Mouse (Mus musculus) retina, adult 2 months (tissue): Measurements from ENCODE around the gene Fam131a.

Experiments used
- DNase-seq: peaks from one replicate; pipeline ENCODE4 v3.0.0-alpha.2; 2012; ENCODE audit warnings: low read depth, low spot score

The Fam131a gene

DNA sequence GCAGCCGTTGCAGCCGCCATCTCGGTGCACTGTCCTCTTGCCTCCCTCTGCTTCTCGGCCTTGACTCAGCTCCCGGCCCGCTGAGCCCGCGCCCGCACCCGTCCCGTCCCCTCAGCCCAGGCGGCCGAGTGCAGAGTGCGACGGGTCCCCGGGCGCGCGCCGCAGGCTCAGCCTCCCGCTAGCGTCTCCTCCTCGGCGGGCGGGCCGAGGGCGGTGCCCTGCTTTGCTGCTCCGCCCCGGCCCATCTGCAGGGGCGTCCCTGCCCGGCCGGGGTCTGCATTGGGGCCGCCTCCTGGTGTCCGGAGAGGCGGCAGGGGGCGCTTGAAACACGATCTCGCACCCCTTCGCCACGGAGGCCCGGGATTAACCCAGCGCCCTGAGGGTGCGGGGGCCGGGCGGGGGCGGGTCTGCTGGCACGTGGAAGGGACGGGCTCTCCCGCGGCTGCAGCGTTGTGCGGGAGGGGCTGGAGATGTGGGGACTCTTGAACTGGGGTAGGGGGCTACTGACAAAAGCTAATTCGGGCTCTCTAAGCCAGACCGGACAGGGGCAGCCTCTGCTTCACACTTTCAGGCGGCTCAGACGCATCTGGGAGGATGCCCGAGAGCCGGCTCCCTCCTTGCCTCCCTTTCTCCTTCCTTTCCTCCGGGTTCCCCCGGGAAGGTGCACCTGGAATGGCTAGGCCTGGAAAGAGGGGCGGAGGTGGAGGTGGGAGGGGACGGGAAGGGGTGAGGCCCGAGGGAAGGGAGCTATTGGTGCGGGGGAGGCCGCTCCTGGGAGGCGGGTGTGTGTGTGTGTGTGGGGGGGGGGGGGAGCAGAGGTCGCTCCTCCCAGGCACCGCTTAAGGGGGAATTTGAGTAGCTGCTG lies 23.2 kb downstream of the Fam131a start:
- no peak for DNase-seq

DNA sequence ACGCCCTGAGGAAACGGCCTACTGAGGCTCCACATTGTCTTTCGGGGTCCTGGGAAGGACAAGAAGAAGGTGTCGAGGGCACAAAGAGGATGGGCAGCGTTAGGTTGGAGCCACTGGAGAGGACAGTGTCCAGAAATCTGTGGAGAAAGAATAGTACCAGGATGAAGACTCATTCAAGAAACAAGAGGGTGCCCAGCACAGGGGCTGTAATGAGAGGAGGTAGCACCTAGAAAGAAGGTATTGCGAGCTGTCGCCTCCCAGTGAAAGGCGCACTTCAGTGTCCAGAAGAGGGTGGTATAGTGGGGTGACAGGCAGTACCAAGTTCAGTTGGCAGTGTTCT lies 23.8 kb downstream of the Fam131a start:
- DNase-seq = no peak

DNA sequence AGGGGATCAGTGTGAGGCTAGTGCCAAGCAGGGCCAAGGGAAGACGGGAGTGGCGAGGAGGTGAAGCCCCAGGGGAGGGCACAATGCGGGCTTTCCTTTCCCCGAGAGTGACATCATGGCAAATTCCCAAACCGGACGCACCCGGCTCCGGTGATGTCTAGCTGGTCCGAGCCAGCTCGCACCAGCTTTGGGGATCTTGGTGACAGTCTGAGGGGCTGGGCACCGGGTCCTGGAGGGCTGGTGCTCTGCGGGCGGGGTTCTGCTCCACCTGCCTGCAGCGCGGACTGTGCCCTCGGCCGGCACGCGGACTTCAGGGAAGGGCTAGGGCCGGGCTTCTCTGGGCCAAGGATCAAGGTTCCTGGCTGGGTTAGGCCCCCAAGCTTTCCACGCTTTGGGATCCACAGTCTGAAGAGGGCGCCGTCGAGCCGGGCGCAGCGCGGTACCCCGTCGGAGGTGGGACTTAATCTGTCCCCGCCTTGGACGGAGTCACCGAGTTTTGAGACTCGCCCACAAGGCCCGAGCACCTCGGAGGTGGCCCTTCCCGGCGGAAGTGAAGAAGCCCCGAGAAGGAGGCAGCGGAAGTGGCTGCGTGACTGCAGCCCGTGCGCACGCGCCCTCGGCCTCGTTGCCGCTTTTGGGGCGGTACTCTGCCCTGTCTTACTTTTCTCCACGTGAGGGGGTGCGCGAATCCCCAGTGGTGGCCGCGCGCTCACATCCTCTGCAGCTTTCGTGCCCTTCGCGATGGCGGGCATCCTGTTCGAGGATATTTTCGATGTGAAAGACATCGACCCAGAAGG lies 24.3 kb downstream of the Fam131a start, which contains the start of the genes Polr2h and Clcn2:
Polr2h (plus strand) TSS at position 485 of the 797 bp plus-strand sequence.
Clcn2 (minus strand) TSS at position 566 of the 797 bp plus-strand sequence.
- peak; percentile 77 for DNase-seq

- DNase-seq = no peak
Measured at GRCm38 (mm10) chr16:20717978-20718670, 25.1 kb downstream of the Fam131a start.

DNA sequence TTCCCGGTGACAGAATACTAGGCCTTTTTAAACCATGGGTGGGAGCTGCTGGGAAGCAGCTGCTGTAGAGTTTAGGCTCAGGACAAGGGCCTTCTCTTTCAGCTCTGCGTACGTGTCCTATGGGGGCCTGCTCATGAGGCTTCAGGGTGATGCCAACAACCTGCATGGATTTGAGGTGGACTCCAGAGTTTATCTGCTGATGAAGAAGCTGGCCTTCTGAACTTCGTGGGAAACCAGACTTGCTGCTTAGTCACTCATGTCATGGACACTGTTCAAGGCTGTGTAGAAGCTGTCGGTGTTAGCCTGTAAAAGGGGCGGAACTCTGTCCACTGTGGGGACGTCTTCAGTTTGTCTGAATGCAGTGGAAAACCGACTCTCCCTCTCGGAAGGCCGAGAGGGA lies 28.8 kb downstream of the Fam131a start:
- DNase-seq = no peak

- no peak for DNase-seq
Measured at GRCm38 (mm10) chr16:20722736-20723135, 29.7 kb downstream of the Fam131a start.

DNA sequence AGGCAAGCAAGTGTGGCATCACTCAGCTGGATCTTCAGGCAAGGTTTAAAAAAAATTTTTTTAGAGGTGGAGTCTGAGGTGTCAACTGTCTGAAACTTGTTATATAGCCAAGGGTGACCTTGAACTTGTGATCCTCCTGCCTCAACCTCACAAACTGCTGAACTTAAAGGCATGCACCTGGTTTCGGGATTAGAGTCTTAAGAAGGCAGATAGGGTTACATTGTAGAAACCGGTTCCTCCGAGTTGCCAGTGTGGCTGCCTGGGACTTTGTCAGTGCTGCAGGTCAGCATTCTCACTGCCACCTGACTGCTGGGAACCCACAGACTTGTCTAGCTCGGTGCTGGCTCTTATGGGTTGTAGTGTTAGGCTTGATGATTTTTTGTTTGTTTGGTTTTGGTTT lies 30.2 kb downstream of the Fam131a start:
- no peak for DNase-seq

DNA sequence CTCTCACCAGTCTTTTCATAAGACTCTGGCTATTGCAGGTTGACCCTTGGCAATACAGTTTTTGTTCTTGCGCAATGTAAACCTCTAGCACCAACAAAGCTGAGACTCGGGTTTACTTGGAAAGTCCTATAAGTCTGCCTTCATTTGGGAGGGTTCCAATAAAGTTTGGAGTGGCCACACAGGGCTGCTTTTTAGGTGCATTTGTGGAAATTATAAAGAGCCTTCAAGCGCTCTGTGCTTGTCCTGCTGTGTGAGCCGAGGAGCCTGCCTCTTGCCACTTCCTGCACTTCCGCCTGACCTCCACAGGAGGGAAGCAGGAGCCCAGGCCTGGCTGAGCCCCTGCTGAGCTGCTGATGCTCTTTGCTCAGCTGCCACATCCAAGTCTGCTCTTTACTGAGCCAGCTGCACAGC lies 31.3 kb downstream of the Fam131a start:
- no peak for DNase-seq

DNA sequence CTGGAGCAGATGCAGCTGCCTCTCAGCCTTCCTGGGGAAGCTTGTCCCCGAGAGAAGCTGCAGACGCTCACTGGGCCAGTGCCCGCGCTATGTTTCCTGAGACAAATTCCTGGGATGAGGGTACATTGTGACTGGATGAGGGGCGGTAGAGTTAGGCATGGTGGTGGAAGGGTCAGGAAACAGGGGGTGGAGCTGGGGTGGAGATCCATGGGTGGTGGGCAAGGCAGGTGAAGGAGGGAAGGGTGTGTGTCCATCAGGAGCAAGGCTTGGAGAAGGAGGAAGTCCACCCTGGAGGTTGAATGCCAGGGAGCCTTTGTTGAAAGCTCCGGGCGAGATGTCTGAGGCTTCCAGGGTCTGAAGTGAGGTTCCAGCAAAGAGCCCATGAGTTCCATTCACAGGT lies 32.3 kb downstream of the Fam131a start:
- no peak for DNase-seq

DNA sequence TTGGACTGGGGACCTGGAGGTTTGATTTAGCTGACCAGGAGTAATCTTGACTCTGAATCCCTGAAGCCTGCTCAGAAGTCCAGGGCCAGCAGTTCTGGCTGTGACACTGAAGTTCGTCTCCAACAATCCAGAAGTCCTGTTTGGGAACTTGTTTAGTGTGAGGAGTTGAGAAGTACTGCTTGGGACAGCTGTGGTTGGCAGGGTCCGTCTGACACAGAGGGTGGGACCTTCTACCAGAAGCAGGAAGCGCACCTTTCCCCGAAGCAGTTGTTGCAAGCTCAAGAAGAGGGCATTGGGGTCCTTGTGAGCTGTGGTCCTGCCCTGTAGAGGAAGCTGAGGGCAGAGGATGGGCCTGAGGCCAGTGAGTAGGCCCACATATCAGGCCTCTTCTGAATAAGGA lies 32.7 kb downstream of the Fam131a start:
- DNase-seq = no peak

DNA sequence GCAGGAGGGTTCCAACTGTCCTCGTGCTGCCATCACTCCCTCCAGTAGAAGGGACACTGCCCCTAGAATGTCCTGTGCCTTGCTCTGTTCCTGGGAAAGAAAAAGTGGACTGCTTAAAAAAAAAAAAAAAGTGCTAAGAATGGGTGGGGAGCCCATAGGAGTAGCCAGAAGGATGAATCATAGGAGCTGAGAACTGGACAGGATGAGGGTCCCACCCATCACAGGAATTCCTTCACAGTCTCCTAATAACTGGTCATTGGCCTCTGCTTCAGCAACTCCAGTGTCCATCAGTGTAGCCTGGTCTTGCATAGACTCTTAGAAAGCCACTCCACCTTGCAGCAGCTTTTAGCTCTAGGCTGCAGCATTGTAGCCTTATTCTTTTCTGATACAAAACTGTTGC lies 33.3 kb downstream of the Fam131a start:
- DNase-seq = no peak

DNA sequence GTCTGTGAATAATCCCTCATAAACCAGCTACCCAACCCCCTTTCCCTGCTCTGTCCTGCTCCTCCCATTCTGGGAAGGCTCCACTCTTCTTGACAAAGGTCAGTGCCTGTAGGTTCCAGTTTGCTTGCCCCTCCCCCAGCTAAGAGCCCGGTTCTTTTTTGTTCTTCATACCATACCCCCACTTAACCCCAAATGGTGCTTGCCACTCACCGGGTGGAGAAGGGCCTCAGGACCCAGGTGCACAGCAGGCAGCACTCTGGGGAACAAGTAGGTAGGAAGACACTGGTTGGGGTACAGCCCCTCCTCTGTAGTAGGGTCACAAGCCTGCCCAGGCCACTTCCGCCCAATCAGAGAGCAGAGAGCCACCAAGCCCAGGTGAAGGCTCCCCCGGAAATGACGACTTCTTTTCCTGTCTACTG lies 37.3 kb downstream of the Fam131a start:
- no peak for DNase-seq

GRCm38 (mm10) chr16:20731688-20732087 lies 38.6 kb downstream of the Fam131a start:
- no peak for DNase-seq

DNA sequence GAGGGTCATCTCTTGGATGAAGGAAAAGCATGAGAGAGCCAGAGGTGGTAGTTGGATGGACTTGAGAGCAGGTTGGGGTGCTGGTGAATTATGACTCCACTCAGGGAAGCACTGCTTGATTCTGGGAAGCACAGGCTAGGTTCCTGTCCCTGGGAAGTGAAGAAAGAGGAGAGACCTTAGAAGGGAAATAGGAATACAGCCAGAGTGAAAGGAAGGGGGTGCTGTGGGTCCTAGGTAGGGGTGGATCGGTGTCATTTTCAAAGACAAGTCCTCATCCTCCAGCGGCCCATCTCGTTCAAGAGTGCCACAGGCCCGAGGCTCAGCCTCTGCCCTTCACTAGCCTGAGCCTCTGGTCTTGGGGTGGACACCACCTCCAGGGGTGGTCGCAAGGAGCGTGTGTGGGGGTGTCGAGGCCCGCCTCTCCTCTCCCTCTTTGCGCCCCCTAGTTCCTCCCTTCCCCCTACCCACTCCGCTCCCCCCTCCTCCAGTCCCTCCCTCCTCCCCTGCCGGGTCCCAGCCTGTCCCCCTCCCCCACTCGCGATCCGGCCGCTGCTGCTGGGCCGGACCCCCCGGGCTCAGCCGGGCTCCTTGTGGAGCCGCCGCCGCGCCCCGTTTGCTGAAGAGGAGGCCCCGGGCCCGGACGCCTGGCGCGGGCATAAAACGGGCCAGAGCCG lies 39.3 kb downstream of the Fam131a start:
- no peak for DNase-seq

GRCm38 (mm10) chr16:20732925-20733730 lies 40.1 kb downstream of the Fam131a start, which contains the start of gene Chrd:
Gene Chrd, plus strand, starts transcription at chr16:20733127.
- no peak for DNase-seq

DNA sequence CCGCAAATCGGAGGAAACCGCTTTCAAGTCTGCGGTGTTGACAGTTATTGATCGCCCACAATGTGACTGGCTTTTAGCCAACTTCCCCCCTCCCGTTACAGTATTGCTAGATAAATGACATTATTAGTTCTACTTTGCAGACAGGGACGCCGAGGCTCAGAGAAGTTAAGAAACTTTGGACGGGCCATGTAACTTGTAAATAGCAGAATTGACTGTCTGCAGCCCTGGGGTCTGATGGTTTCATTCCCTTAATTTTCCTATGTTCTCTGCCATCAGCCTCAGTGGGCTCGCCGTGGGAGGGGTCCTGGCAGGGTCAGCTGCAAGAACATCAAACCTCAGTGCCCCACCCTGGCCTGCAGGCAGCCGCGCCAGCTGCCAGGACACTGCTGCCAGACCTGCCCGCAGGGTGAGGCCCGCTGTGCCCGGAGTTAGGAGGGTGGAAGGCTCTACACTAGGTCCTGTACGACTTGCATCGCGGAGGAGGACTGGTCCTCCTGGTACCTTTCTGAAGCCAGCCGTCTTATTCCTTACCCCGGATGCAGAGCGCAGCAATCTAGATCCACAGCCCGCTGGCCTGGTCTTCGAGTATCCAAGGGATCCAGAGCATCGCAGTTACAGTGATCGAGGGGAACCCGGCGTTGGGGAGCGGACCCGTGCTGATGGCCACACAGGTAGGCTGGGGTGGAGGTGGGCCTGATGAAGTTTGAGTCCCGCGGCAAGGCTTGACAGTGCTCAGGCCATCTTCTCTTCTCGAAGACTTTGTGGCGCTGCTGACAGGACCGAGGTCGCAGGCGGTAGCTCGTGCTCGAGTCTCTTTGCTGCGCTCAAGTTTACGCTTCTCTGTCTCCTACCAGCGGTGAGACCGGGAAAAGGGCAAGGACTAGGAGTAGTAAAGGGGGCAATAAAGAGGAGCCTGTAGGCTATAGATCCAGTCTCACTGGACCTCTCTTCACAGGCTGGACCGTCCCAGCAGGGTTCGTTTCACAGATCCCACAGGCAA lies 41.0 kb downstream of the Fam131a start, which contains the start of gene Thpo:
Thpo (minus strand) TSS at position 781 of the 1,000 bp plus-strand sequence.
- no peak for DNase-seq

- no peak for DNase-seq
Measured at GRCm38 (mm10) chr16:20735651-20736050, 42.6 kb downstream of the Fam131a start.

GRCm38 (mm10) chr16:20736168-20736567 lies 43.1 kb downstream of the Fam131a start:
- no peak for DNase-seq

DNA sequence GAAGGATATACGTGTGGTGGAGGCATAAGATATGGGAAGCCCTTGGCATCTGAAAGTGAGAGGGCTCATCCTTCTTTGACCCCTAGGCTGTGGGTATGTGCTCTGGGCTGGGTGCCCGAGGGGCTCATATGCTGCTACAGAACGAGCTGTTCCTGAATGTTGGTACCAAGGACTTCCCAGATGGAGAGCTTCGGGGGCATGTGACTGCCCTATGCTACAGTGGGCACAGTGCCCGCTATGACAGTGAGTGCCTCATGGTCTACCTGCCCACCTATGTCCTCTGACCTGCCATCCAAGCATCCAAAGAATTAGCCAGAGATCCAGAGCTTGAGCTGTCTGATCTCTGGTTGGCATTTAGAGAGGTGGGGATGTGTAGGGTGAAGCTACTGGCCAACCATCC lies 43.8 kb downstream of the Fam131a start:
- DNase-seq = no peak
